Mouse (Mus musculus): ENCODE data around the gene Pwp2. TPM values are rescaled to one million over a fixed set of nuclear protein-coding genes. Genes with fewer than 3 reads are reported as not detected.
"Not testable (repeated sequence)": the region's sequence is repeated elsewhere in the genome, so short reads cannot be mapped to it uniquely, and the experiment has no call there.

Gene Pwp2
- total RNA-seq, 2 experiments from 2014 or later = 10.7 to 11.0 TPM

GRCm38 (mm10) chr10:78134400-78134799 lies 50.5 kb downstream of the Pwp2 start:
- no peak for DNase-seq
- no peak for TF ChIP-seq CTCF (IDR thresholded peaks at IDR 0.05)
- intact Hi-C loops (cut with DNase I) = no loop called here
- no peak overlapping the region for H3K4me3 ChIP-seq
- H3K27ac ChIP-seq = peak overlapping the region; percentile 51; the same call in 1 of the 2 replicates

- DNase-seq = peak; percentile 35
- intact Hi-C loops (cut with DNase I) = no loop called here
- TF ChIP-seq CTCF (IDR thresholded peaks at IDR 0.05) = no peak
- Histone ChIP-seq H3K4me3 (no peak overlapping the region), H3K27ac (peak overlapping the region; percentile 48)
These were observed 55.0 kb downstream of the Pwp2 start for GRCm38 (mm10) chr10:78129998-78130397.

- Histone ChIP-seq H3K4me3 (no peak overlapping the region), H3K27ac (peak overlapping the region; percentile 48; the same call in 1 of the 2 replicates)
- peak; percentile 56 for DNase-seq
- intact Hi-C loops (cut with DNase I) = no loop called here
- TF ChIP-seq CTCF (IDR thresholded peaks at IDR 0.05) = no peak
These were observed 55.5 kb downstream of the Pwp2 start for GRCm38 (mm10) chr10:78129423-78129822.

GRCm38 (mm10) chr10:78128647-78129046 lies 56.3 kb downstream of the Pwp2 start:
- intact Hi-C loops (cut with DNase I) = no loop called here
- TF ChIP-seq CTCF (IDR thresholded peaks at IDR 0.05) = no peak
- Histone ChIP-seq H3K27ac (no peak overlapping the region), H3K4me3 (no peak overlapping the region)
- no peak for DNase-seq

GRCm38 (mm10) chr10:78127931-78128330 lies 57.0 kb downstream of the Pwp2 start:
- intact Hi-C loops (cut with DNase I) = no loop called here

GRCm38 (mm10) chr10:78127046-78127870 lies 57.7 kb downstream of the Pwp2 start:
- no peak for TF ChIP-seq CTCF (IDR thresholded peaks at IDR 0.05)
- DNase-seq = no peak
- no peak overlapping the region for H3K4me3 ChIP-seq
- intact Hi-C loops (cut with DNase I) = no loop called here
- peak overlapping the region; percentile 64 for H3K27ac ChIP-seq

More at GRCm38 (mm10) chr10:78127931-78128330, 57.0 kb downstream of the Pwp2 start:
- no peak for DNase-seq
- Histone ChIP-seq H3K27ac (peak overlapping the region; percentile 64), H3K4me3 (no peak overlapping the region)
- TF ChIP-seq CTCF (IDR thresholded peaks at IDR 0.05) = no peak

- DNase-seq = no peak
- intact Hi-C loops (cut with DNase I) = no loop called here
- peak overlapping the region; percentile 31; the same call in 1 of the 2 replicates for H3K27ac ChIP-seq
- TF ChIP-seq CTCF (IDR thresholded peaks at IDR 0.05) = no peak
- no peak overlapping the region for H3K4me3 ChIP-seq
These were observed 58.6 kb downstream of the Pwp2 start for GRCm38 (mm10) chr10:78126311-78126710.

- DNase-seq; H3K27ac ChIP-seq; intact Hi-C loops (cut with DNase I); H3K4me3 ChIP-seq: not testable (repeated sequence)
These were observed 59.9 kb downstream of the Pwp2 start for GRCm38 (mm10) chr10:78125061-78125460.

GRCm38 (mm10) chr10:78124137-78124536 lies 60.8 kb downstream of the Pwp2 start:
- H3K27ac ChIP-seq = peak overlapping the region; percentile 54
- DNase-seq; intact Hi-C loops (cut with DNase I): not testable (repeated sequence)

More at GRCm38 (mm10) chr10:78124137-78124536, 60.8 kb downstream of the Pwp2 start:
- not testable (repeated sequence) for H3K4me3 ChIP-seq

Other genes starting within 250 kb of the Pwp2 start
- under 1 TPM in 1 of 2 experiments, not detected in 1; 0.33 TPM for gene Trpm2, start 214.6 kb downstream of the Pwp2 start, total RNA-seq (2021)
- 1 to 10 TPM; 3.8 to 4.3 TPM for gene 1810043G02Rik, start 206.6 kb downstream of the Pwp2 start, total RNA-seq (2021)
- 1 to 10 TPM; 6.0 to 6.5 TPM for gene Pfkl, start 175.1 kb downstream of the Pwp2 start, total RNA-seq (2021)
- gene Dnmt3l, start 143.2 kb downstream of the Pwp2 start, total RNA-seq (2021) = not detected
- gene Aire, start 141.5 kb downstream of the Pwp2 start, total RNA-seq (2021) = not detected
- gene Icosl, start 115.8 kb downstream of the Pwp2 start, total RNA-seq (2021) = 1 to 10 TPM; 1.3 to 1.8 TPM
- gene D10Jhu81e, start 15.4 kb downstream of the Pwp2 start, total RNA-seq (2021) = 100 to 1,000 TPM; 231 to 289 TPM
- gene Trappc10, start 59.5 kb upstream of the Pwp2 start, total RNA-seq (2021) = 10 to 100 TPM; 37.9 to 40.1 TPM
- gene Agpat3, start 167.3 kb upstream of the Pwp2 start, total RNA-seq (2021) = 100 to 1,000 TPM; 108 to 135 TPM
- 10 to 100 TPM; 63.5 to 66.4 TPM for gene Rrp1, start 227.9 kb upstream of the Pwp2 start, total RNA-seq (2021)
- 10 to 100 TPM; 11.9 to 15.3 TPM for gene Cstb, start 240.5 kb upstream of the Pwp2 start, total RNA-seq (2021)

Data from gastrocnemius, adult 2 months (tissue).